Mouse (Mus musculus): ENCODE results near the gene Nol11. TPM values are rescaled to one million over a fixed set of nuclear protein-coding genes. Genes with fewer than 3 reads are reported as not detected.
A peak's percentile ranks its signal among the peaks of the same experiment; 100 is the strongest.
"Not testable (repeated sequence)": the region's sequence is repeated elsewhere in the genome, so short reads cannot be mapped to it uniquely, and the experiment has no call there.

The Nol11 gene
- total RNA-seq, 2 experiments from 2014 or later = 22.8 to 24.4 TPM

GRCm38 (mm10) chr11:107153645-107154044 is 35.5 kb downstream of the Nol11 start:
- TF ChIP-seq CTCF (IDR thresholded peaks at IDR 0.05) = no peak
- no peak overlapping the region for H3K4me3 ChIP-seq
- H3K27ac ChIP-seq = no peak overlapping the region
- no peak for DNase-seq (ENCODE audit: extremely low spot score in 1 of 2, low spot score in 2 of 2)
- intact Hi-C loops (cut with DNase I) = no loop called here

GRCm38 (mm10) chr11:107151809-107152208 is 37.4 kb downstream of the Nol11 start:
- TF ChIP-seq CTCF (IDR thresholded peaks at IDR 0.05) = peak; percentile 59
- no peak for DNase-seq (ENCODE audit: extremely low spot score in 1 of 2, low spot score in 2 of 2)
- Histone ChIP-seq H3K4me3 (no peak overlapping the region), H3K27ac (no peak overlapping the region)
- intact Hi-C loops (cut with DNase I) = no loop called here

GRCm38 (mm10) chr11:107143956-107144355 is 45.2 kb downstream of the Nol11 start:
- H3K4me3 ChIP-seq; DNase-seq (ENCODE audit: extremely low spot score in 1 of 2, low spot score in 2 of 2); H3K27ac ChIP-seq; intact Hi-C loops (cut with DNase I): not testable (repeated sequence)

DNA sequence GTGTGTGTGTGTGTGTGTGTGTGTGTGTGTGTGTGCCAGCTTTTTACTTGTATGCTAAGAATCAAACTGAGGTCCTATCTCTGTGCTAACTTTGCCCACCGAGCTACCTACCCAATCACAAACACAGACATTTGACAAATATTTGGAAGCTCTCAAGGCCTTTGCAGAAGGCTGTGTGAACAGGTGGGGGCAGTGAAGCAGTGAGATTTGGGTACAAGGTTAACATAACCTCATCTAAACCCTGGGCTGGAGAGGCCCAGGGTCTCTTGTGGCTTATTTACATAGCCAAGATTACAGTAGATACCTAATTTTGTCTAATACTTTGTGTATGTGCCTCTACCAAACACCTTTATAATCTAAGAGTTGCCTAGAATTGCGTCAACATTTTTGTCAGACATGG is 46.8 kb downstream of the Nol11 start:
- H3K4me3 ChIP-seq = no peak overlapping the region
- H3K27ac ChIP-seq = no peak overlapping the region
- intact Hi-C loops (cut with DNase I) = no loop called here
- no peak for TF ChIP-seq CTCF (IDR thresholded peaks at IDR 0.05)
- no peak for DNase-seq (ENCODE audit: extremely low spot score in 1 of 2, low spot score in 2 of 2)

DNA sequence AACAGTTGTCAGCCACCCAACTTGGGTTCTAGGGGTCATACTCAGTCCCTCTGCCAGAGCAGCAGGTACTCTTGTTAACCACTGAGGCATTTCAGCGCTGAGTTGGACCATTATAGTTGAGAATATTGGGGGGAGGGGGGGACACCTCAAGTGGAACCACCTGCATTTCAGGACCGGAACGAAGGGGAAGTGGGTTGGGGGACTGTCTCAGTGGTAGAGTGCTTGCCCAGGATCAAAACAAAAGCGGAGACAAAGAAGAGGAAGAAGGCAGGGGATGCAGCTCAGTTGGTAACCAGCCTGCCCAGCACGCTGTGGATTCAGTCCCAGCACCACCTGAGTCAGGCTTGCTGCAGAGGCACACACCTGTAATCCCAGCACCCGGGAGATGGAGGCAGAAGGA is 48.4 kb downstream of the Nol11 start:
- intact Hi-C loops (cut with DNase I) = no loop called here
- no peak overlapping the region for H3K27ac ChIP-seq
- H3K4me3 ChIP-seq = no peak overlapping the region
- DNase-seq (ENCODE audit: extremely low spot score in 1 of 2, low spot score in 2 of 2) = no peak
- no peak for TF ChIP-seq CTCF (IDR thresholded peaks at IDR 0.05)

GRCm38 (mm10) chr11:107138633-107139032 is 50.5 kb downstream of the Nol11 start:
- DNase-seq (ENCODE audit: extremely low spot score in 1 of 2, low spot score in 2 of 2) = no peak
- H3K27ac ChIP-seq = no peak overlapping the region
- TF ChIP-seq CTCF (IDR thresholded peaks at IDR 0.05) = peak; percentile 43
- intact Hi-C loops (cut with DNase I) = no loop called here
- no peak overlapping the region for H3K4me3 ChIP-seq

DNA sequence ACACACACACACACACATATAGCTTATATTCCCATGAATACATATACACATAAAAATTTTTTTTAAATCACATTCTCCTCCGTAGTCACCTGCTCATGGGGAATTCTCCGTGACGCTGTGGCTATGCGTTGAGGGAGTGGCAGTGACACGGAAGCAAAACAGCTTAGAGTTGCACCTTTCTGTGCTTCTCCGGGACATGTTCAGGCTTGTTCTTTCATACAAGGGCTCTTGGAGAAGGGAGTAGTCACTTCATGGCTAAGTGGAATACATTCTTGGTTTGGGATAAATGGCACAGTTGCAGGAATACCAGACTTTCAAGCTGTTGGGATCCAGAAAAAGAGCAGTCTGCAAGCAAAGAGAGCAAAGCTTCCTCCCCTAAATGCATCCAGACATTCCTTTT is 51.6 kb downstream of the Nol11 start:
- DNase-seq (ENCODE audit: extremely low spot score in 1 of 2, low spot score in 2 of 2) = no peak
- TF ChIP-seq CTCF (IDR thresholded peaks at IDR 0.05) = no peak
- intact Hi-C loops (cut with DNase I) = no loop called here
- no peak overlapping the region for H3K27ac ChIP-seq
- H3K4me3 ChIP-seq = no peak overlapping the region

GRCm38 (mm10) chr11:107136458-107136857 is 52.7 kb downstream of the Nol11 start:
- H3K27ac ChIP-seq; H3K4me3 ChIP-seq; DNase-seq (ENCODE audit: extremely low spot score in 1 of 2, low spot score in 2 of 2); intact Hi-C loops (cut with DNase I): not testable (repeated sequence)

DNA sequence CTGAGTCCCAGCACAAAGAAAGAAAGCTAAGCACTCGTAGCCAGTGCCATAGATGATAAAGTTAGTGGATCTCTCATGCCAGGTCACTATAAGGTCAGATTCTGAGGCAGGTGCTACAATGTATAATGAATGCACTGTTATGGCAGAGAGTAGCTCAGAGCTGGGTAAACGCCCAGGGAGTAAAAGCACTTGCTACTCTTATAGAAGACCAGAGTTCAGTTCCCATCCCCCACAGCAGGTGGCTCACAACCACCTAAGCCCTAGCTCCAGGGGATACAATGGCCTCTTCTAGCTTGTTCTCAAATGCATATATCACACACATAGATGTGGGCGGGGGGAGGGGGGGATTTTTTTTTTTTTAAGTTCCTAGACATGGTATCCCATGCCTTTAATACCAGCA is 53.4 kb downstream of the Nol11 start:
- DNase-seq (ENCODE audit: extremely low spot score in 1 of 2, low spot score in 2 of 2) = no peak
- TF ChIP-seq CTCF (IDR thresholded peaks at IDR 0.05) = no peak
- intact Hi-C loops (cut with DNase I) = no loop called here
- Histone ChIP-seq H3K27ac (no peak overlapping the region), H3K4me3 (no peak overlapping the region)

DNA sequence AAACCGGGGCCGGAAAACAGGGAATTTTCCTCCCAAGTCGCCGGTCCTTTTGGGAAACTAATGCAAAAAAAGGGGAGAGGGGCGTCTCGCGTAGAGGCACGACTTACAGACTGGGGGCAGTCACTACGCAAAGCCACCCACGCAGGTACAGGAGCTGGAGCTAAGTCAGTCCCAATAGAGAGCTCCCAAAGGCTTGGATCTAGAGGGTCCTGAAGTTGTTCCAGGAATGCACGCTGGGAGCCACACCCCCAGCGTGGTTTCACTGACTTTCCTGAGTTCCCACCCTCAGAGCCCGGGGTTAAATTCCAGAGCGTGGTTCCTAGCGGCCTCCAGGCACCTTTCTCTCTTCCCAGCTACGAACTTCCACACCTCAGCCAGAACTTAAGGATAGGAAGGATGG is 56.8 kb downstream of the Nol11 start:
- intact Hi-C loops (cut with DNase I) = loop anchor here (1.0 kb wide), 1 partner anchor 25 kb away; no protein-coding TSS in a partner anchor
- no peak for DNase-seq (ENCODE audit: extremely low spot score in 1 of 2, low spot score in 2 of 2)
- no peak for TF ChIP-seq CTCF (IDR thresholded peaks at IDR 0.05)

DNA sequence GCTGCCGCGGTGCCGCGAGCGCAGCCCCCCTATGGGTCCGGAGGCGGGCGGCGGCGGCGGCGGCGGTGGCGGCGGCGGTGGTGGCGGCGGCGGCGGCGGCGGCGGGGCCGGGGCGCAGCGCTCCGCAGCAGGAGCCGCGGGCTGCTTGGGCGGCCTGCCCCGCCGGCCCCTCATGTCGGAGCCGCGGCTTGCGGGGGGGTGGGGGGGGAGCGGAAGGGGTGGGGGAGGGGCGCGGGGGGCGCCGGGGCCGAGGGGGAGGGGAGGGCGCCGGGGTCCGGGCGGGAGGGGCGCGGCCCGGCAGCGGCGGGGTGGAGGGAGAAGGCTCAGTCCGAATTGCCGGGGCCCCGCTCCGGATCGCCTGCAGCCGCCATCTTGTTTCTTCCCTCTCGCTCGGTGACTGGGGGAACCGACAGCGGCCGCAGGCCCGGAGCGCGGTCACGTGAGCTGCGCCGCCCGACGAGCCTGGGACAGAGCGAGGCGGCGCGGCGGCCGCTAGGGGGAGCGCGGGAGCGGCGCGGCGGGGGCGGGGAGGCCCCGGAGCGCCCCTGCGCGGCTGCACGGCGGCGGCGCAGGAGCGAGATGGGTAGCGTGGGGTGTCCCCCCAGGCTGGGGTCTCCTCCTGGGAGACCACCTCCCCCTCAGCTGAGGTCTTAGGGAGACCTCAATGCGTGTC is 57.3 kb downstream of the Nol11 start, which contains the start of gene Bptf:
Bptf (minus strand) TSS at position 379 of the 673 bp plus-strand sequence.
- intact Hi-C loops (cut with DNase I) = loop anchor here (1.0 kb wide), 1 partner anchor 25 kb away; no protein-coding TSS in a partner anchor
- TF ChIP-seq CTCF (IDR thresholded peaks at IDR 0.05) = peak; percentile 86
- DNase-seq (ENCODE audit: extremely low spot score in 1 of 2, low spot score in 2 of 2) = peak; percentile 90 to 92
- H3K4me3 ChIP-seq = peak within 1 kb of the TSS; percentile 82
- H3K27ac ChIP-seq = peak within 1 kb of the TSS; percentile 92

More for the DNA sequence above, 56.8 kb downstream of the Nol11 start:
- peak overlapping the region; percentile 32; the same call in 1 of the 2 replicates for H3K27ac ChIP-seq
- H3K4me3 ChIP-seq = peak overlapping the region; percentile 82

DNA sequence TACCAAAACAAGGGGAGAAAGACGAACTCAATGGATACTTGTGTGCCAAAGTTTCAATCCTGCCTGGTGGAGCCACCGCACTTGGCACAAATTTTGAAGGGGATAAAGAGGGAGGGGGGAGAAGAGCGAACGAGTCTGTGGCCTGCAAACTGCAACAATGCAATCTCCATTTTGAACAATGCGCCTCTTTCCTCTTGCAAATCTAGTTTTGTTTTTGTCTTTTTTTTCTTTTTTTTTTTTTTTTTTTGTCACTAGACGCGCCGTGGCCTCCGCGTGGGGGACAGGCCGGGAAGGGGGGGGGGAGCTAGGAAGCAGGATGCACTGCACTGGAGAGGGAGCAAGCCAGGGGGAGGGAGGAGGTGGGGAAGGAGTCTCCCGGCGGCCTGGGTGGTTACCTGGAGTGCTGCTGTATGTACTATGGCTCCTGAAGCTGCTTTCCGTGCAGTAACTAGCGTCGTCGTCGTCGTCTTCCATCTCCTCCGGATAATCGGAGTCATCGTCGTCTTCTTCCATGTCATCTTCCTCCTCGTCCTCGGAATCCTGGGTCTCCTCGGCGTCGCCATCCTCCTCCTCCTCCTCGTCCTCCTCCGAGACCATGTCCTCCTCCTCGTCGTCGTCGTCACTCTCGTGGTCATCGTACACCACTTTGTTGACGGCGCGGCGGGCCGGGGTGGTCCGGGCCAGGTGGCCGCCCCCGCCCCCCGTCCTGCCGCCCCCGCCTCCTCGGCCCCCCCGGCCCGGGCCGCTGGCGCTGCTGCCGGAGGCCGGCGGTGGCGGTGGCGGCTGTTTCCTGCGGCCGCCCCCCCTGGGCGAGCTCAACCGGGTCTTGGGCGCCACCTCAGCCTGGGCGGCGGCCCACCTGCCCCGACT is 58.1 kb downstream of the Nol11 start:
- intact Hi-C loops (cut with DNase I) = no loop called here
- Histone ChIP-seq H3K27ac (peak overlapping the region; percentile 92), H3K4me3 (peak overlapping the region; percentile 82)
- peak; percentile 52 to 53 for DNase-seq (ENCODE audit: extremely low spot score in 1 of 2, low spot score in 2 of 2)
- no peak; the same call in 1 of the 2 replicates for TF ChIP-seq CTCF (IDR thresholded peaks at IDR 0.05)

Data from left cerebral cortex, adult 2 months (tissue).